Mouse (Mus musculus) kidney, adult 9 months (tissue): ENCODE data around the gene Oprm1.
"Not testable (repeated sequence)": the region's sequence is repeated elsewhere in the genome, so short reads cannot be mapped to it uniquely, and the experiment has no call there.

ENCODE experiments used
- DNase-seq: peaks from one replicate; pipeline ENCODE4 v3.0.0; 2022

Gene Oprm1

GRCm38 (mm10) chr10:6979789-6980188 lies 221.5 kb downstream of the Oprm1 start:
- no peak for DNase-seq

- no peak for DNase-seq
Observed at GRCm38 (mm10) chr10:6980236-6980635, 221.9 kb downstream of the Oprm1 start.

DNA sequence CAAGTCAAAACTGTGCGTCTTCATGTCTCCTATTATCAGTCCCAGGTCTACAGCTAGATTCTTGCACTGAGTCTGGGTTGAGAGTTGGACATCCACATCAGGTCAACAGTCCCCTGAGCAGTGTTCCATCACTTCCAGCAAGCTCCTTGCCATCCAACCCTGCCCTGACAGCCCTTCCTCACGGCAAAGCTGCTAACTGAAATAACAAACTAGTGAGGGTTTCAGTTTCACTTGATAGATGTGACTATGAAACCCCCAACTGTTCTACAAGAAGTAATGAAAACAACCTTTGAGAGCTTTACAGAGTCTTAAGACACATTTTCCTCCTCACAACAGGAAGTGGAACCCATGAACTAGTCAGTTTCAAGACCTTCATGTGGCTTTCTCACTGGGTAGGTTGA lies 224.4 kb downstream of the Oprm1 start:
- DNase-seq, result no peak

DNA sequence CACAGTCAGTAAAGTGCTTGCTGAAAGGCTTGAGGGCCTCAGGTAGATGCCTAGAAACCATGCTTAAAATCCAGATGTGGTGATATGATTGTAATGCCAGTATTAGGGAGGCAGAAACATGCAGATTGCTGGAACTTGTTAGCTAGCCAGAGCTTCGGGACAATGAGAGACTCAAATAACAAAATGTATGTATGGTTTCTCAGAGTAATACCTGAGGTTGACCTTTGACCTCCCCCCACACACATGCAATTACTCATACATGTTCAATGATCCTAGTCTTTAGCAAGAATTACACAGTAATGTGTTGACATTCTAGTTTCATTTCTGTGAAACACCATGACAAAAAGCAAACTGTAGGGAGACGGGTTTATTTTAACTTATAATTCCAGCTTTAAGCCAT lies 225.1 kb downstream of the Oprm1 start:
- DNase-seq, result no peak

GRCm38 (mm10) chr10:6986246-6986645 lies 227.9 kb downstream of the Oprm1 start:
- DNase-seq, result no peak

DNA sequence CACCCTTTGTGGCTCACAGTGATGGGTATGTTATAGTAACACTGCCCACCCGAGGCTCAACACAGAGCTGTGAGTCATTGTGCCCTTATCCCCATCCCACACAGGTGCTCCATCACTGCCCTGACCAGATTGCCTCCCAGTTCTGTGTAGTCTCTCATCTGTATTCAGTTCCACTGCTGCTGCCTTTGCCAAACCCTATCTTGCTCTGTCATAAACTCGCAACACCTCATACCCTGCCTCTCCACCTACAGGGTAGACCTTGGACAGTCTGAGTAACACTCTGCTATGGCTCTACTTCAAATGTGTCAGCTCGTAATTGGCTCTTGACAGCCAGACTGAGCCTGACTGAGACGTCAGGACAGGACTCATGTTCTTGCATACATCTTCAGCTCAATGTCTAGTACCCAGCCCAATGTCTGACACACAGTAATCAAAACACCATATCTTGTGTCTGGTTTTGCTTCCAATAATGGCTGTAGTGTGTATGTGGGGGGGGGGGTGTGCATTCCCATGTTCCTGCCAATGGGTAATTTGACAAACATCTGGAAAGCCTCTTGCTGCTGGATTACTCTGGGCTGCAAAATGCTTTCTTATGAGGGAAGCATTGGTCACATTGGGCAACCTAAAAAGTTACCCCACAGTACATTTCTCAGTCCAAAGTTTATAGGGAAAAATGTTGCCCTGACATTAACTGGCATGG lies 229.2 kb downstream of the Oprm1 start:
- DNase-seq, result no peak

GRCm38 (mm10) chr10:6988555-6988954 lies 230.2 kb downstream of the Oprm1 start:
- DNase-seq, result no peak

- no peak for DNase-seq
Observed at GRCm38 (mm10) chr10:6996895-6997294, 238.6 kb downstream of the Oprm1 start.

- no peak for DNase-seq
Observed at GRCm38 (mm10) chr10:6998576-6999250, 240.4 kb downstream of the Oprm1 start.

- DNase-seq, result no peak
Observed at GRCm38 (mm10) chr10:6999355-6999754, 241.0 kb downstream of the Oprm1 start.

- DNase-seq, result not testable (repeated sequence)
Observed at GRCm38 (mm10) chr10:7003898-7004297, 245.6 kb downstream of the Oprm1 start.

DNA sequence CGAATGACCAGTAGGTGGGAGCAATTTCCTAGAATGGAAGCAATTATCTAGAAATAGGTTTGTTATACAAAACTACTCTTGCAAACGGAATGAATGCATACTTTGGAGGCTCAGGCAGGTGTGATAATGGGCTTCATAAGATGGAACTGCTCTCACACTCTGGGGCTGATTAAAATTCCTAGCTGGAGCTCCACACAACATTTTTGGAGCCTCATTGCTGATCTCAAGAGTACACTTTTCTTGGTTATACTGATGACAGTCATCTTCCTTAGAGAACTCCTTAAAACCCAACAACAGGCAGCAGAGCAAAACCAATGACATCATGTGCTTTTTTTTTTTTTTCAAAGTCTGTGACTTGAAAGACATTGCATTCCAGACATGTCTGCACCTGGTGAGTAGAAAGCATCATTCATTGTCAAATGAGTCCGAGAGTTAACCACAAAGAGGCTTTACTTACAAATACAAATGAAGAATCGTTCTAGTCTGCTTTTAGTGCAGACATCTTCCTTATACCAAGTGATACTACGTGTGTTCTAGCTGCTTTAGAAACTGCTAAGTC lies 246.8 kb downstream of the Oprm1 start:
- no peak for DNase-seq

- no peak for DNase-seq
Observed at GRCm38 (mm10) chr10:7010543-7010942, 252.2 kb downstream of the Oprm1 start.

DNA sequence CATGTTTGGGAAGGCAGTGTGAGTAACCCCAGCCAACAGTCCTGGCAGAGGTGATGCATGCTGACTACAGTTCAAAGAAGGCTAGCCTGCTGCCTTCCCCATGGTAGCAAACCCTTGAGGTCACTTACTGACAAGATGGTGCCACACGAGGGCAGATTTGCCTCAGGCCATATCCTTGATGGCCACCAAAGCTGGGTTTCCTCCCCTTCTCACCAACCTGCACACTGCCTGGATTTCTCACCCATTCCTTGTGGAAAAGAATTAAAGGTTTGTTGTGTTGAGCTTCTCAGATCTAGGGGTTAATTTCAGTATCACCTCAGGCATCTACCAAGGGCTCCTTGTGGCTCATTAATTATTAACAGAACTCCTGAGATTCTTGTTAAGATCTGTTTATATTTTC lies 256.9 kb downstream of the Oprm1 start:
- DNase-seq, result peak; percentile 54

DNA sequence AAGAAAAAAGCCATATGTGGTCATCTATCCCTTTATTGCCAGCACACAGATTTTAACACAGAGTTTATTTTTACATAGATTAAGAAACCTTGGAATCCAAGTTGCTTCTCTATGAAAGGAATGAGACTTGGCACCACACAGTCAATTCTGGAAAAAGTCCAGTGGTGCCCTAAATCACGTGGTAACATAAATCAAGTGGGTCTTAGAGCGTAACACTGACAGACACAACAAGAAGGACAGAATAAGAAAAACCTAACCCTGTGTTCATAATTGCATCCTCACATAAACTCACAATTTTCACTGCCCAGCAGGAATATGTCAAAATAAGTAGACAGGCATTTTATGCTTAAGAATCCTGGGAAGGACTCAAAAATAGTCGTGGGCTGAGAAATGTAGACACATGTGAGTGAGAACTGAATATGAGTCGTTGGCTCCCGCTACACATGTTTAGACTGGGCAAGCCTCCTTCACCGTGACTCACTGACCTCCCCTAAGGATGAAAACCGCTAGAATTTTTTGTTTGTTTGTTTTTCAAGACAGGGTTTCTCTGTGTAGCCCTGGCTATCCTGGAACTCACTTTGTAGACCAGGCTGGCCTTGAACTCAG lies 261.6 kb downstream of the Oprm1 start:
- DNase-seq, result peak; percentile 67

- no peak for DNase-seq
Observed at GRCm38 (mm10) chr10:7020551-7020950, 262.2 kb downstream of the Oprm1 start.

DNA sequence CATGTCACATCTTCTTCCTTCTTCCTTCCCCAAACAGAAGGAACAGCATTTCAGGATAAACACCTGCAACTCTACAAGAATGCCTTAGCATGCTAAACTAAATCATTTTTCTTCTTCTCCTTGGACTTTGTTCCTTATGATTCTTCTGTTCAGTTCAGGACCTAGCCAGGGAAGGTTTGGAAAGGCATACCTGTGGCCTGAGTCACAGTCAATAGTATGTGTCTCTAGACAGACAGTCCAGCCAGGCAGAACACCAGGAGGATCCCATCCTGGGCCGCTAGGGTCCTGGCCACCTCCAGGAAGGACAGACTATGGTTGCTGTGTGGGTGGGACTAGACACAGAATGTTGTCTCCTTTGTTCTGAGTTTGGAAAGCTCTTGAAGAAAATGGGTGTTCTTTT lies 266.7 kb downstream of the Oprm1 start:
- DNase-seq, result no peak

GRCm38 (mm10) chr10:7033459-7033858 lies 275.2 kb downstream of the Oprm1 start:
- no peak for DNase-seq

DNA sequence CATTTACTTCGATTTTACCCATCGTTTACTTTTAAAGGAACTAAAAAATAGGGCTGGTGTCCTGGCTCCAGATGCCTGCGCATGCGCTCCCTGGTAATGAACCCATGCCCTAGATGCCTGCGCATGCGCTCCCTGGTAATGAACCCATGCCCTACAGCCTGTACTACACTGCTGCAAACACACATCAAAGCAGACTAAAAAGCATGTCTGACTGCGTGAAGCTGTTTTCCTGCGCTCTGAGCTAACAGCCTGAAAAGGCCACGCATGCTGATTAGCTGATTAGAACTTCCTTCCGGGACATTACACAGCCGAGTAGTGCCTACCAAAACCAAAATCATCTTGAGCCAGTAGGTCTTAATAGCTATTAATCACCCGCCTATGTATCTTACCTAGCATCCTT lies 277.2 kb downstream of the Oprm1 start:
- no peak for DNase-seq

- DNase-seq, result no peak
Observed at GRCm38 (mm10) chr10:7037194-7037593, 278.9 kb downstream of the Oprm1 start.

- DNase-seq, result no peak
Observed at GRCm38 (mm10) chr10:7041032-7041431, 282.7 kb downstream of the Oprm1 start.

GRCm38 (mm10) chr10:7043896-7044295 lies 285.6 kb downstream of the Oprm1 start:
- DNase-seq, result no peak

- peak; percentile 45 for DNase-seq
Observed at GRCm38 (mm10) chr10:7047288-7047918, 289.1 kb downstream of the Oprm1 start.

DNA sequence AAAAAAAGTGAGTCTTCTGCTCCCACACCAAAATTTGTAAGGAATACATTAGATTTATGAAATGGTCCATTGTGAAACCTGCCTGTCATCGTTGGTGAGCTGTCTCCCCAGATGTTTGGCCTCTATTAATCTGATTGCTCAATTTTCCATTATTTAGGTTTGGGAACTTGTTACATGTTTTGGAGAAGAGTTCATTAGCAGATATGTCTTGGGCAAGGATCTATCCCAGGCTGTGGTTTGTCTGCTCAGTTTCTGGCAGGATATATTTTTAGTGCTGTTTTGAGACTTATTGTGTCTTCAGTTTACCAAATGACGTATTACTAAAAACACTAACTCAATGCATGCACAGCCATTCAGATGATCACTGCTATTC lies 289.6 kb downstream of the Oprm1 start:
- no peak for DNase-seq
